Mouse (Mus musculus) liver, embryonic 14.5 days (tissue): ENCODE results near the gene Tns1. TPM values are rescaled to one million over a fixed set of nuclear protein-coding genes. Genes with fewer than 3 reads are reported as not detected.

Experiments used
- ATAC-seq: fragments of 200-750 bp; cut with Nextera tagmentation; 2 replicates; pipeline ENCODE4 v1.8.0; 2017; ENCODE audit warnings: moderate number of reproducible peaks, mild to moderate bottlenecking, moderate library complexity; ENCODE audit not compliant: insufficient read depth
- DNase-seq, 3 experiments: peaks; one replicate each; pipeline ENCODE4 v3.0.0-alpha.2; 2012 to 2013; ENCODE audit warnings: low read depth in 3 of 3, low spot score in 3 of 3
- H3K27ac ChIP-seq: fragments of 300-500 bp; sonication (generic); 2 replicates; pipeline ENCODE4 v1.5.1; 2014; ENCODE audit warnings: moderate library complexity, mild to moderate bottlenecking, control low read depth, inconsistent platforms
- H3K27me3 ChIP-seq: fragments of 300-500 bp; sonication (generic); 2 replicates; pipeline ENCODE4 v1.6.1; 2014; ENCODE audit warnings: mild to moderate bottlenecking, low read length, moderate library complexity; ENCODE audit not compliant: control insufficient read depth, insufficient read depth
- H3K36me3 ChIP-seq: fragments of 300-500 bp; sonication (generic); replicated peaks from 2 replicates; pipeline ENCODE4 v1.6.1; 2014; ENCODE audit warnings: low read depth; ENCODE audit not compliant: control insufficient read depth, insufficient read depth
- H3K4me1 ChIP-seq, 2 experiments: fragments of 200-500 bp in 1 of 2; fragments of 300-500 bp in 1 of 2; sonication (generic) in 1 of 2; replicated peaks; 2 replicates each; pipeline ENCODE4 v1.6.1; 2012 to 2014; ENCODE audit warnings: antibody characterized with exemption in 1 of 2, inconsistent platforms in 1 of 2, low read length in 1 of 2; ENCODE audit not compliant: control insufficient read depth in 2 of 2, insufficient read depth in 2 of 2
- H3K4me2 ChIP-seq: fragments of 300-500 bp; sonication (generic); 2 replicates; pipeline ENCODE4 v1.6.1; 2014; ENCODE audit warnings: low read depth, mild to moderate bottlenecking, control low read depth, moderate library complexity
- H3K4me3 ChIP-seq, 2 experiments: fragments of 200-500 bp in 1 of 2; fragments of 300-500 bp in 1 of 2; sonication (generic) in 1 of 2; 2 replicates each; pipeline ENCODE4 v1.5.1; 2012 to 2014; ENCODE audit warnings: low read depth in 2 of 2, low read length in 2 of 2, mild to moderate bottlenecking in 2 of 2, control low read depth in 1 of 2, inconsistent platforms in 1 of 2, moderate library complexity in 1 of 2; ENCODE audit not compliant: insufficient read depth in 1 of 2
- H3K9ac ChIP-seq: fragments of 300-500 bp; sonication (generic); replicated peaks from 2 replicates; pipeline ENCODE4 v1.6.1; 2014; ENCODE audit warnings: mild to moderate bottlenecking, control low read depth, moderate library complexity
- H3K9me3 ChIP-seq: fragments of 300-500 bp; sonication (generic); 2 replicates; pipeline ENCODE4 v1.6.1; 2016; ENCODE audit warnings: low read length, mixed read lengths; ENCODE audit not compliant: control insufficient read depth
- CTCF ChIP-seq: IDR thresholded peaks from 2 replicates; pipeline ENCODE4 v1.5.1; 2016; ENCODE audit warnings: antibody characterized with exemption, low read depth, control low read depth
- EP300 ChIP-seq: IDR thresholded peaks from 2 replicates; pipeline ENCODE4 v1.6.1; 2016; ENCODE audit warnings: antibody characterized with exemption, low read depth
- WGBS: fragments of 180-500 bp; shearing (Covaris S2); extraction: QIAGEN DNeasy Blood & Tissue Kit; methylation state at CpG from one replicate; pipeline ENCODE4 v1.1.7; 2014; ENCODE audit not compliant: insufficient replicate concordance; 5-methylcytosine and 5-hydroxymethylcytosine counted together
- polyA plus RNA-seq, 2 experiments: library from polyadenylated mRNA; depleted of rRNA in 1 of 2; stranded (reverse) in 1 of 2; unstranded in 1 of 2; fragments of >200 nt; fragmentation: Nextera tagmentation in 1 of 2; extraction: Ambion mirVana in 1 of 2; gene quantifications; 2 replicates each; pipeline versions ENCODE4 v1.2.1 to v1.2.3; 2012 to 2014

Tns1 gene
- polyA plus RNA-seq, 2 experiments = 7.2 to 15.7 TPM

DNA sequence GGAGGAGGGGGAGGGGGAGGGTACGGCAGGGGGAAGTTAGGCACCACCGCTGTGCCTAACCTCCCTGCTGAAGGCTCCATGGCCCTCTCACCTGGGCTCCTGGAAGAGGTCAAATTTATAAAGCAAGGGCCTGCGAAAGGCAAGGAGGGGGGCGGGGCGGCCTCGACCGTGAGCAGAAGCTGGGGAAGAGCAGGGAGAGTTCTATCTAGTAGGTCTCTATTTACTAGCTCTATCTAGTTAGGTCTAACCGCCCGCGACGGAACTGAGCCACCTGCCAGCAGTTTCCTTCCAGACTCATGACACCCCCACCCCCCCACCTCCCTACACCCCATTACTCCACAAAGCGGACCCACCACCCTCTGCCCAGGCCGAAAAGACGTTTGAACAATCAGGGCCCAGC lies 56.4 kb downstream of the Tns1 start:
- Histone ChIP-seq H3K4me1 (no peaks in the 10 kb centered on the region), H3K4me3 (peak overlapping the region in 1 of 2 experiments; percentile 17; a peak in 1 of 4 replicates), H3K27ac (no peak overlapping the region), H3K36me3 (no peaks in the 10 kb centered on the region), H3K9me3 (no peaks in the 10 kb centered on the region), H3K9ac (no peak overlapping the region), H3K4me2 (peak overlapping the region; percentile 62), H3K27me3 (peaks cover 12% of the 10 kb centered on the region)
- TF ChIP-seq CTCF (no peak), EP300 (no peak)
- WGBS = 18% methylated on average over 14 of the region's 14 CpGs
- ATAC-seq = no peak
- no peak for DNase-seq

- Histone ChIP-seq H3K27me3 (peaks cover 12% of the 10 kb centered on the region), H3K4me2 (no peak overlapping the region), H3K9me3 (no peaks in the 10 kb centered on the region), H3K27ac (no peak overlapping the region), H3K9ac (no peak overlapping the region), H3K36me3 (no peaks in the 10 kb centered on the region), H3K4me3 (no peak overlapping the region), H3K4me1 (no peaks in the 10 kb centered on the region)
- WGBS = 54% methylated on average over 3 of the region's 3 CpGs
- no peak for TF ChIP-seq EP300
- no peak for TF ChIP-seq CTCF
- no peak for ATAC-seq
- DNase-seq = no peak
These were observed 57.7 kb downstream of the Tns1 start for GRCm38 (mm10) chr1:74066576-74066975.

GRCm38 (mm10) chr1:74066061-74066460 lies 58.2 kb downstream of the Tns1 start:
- Histone ChIP-seq H3K27me3 (peaks cover 12% of the 10 kb centered on the region), H3K4me1 (no peaks in the 10 kb centered on the region), H3K36me3 (no peaks in the 10 kb centered on the region), H3K9me3 (no peaks in the 10 kb centered on the region), H3K27ac (no peak overlapping the region), H3K9ac (no peak overlapping the region), H3K4me2 (no peak overlapping the region), H3K4me3 (no peak overlapping the region)
- 60% methylated on average over 5 of the region's 5 CpGs for WGBS
- TF ChIP-seq CTCF (no peak), EP300 (no peak)
- ATAC-seq (no peak), DNase-seq (no peak)

- Histone ChIP-seq H3K27me3 (no peaks in the 10 kb centered on the region), H3K9ac (no peak overlapping the region), H3K36me3 (no peaks in the 10 kb centered on the region), H3K4me1 (peaks cover 0 to 9% of the 10 kb centered on the region in 2 experiments; a peak in 2 of 4 replicates), H3K4me2 (no peak overlapping the region), H3K4me3 (no peak overlapping the region), H3K9me3 (no peaks in the 10 kb centered on the region), H3K27ac (no peak overlapping the region)
- WGBS = 56% methylated on average over 6 of the region's 6 CpGs
- no peak for ATAC-seq
- DNase-seq = no peak
- no peak for TF ChIP-seq CTCF
- TF ChIP-seq EP300 = no peak
These were observed 64.2 kb downstream of the Tns1 start for GRCm38 (mm10) chr1:74060046-74060445.

GRCm38 (mm10) chr1:74059552-74059951 lies 64.7 kb downstream of the Tns1 start:
- ATAC-seq = no peak

More at GRCm38 (mm10) chr1:74059552-74059951, 64.7 kb downstream of the Tns1 start:
- TF ChIP-seq EP300 (no peak), CTCF (no peak)
- Histone ChIP-seq H3K36me3 (no peaks in the 10 kb centered on the region), H3K27me3 (no peaks in the 10 kb centered on the region), H3K4me1 (peaks cover 0 to 9% of the 10 kb centered on the region in 2 experiments; a peak in 2 of 4 replicates), H3K4me3 (no peak overlapping the region), H3K9ac (no peak overlapping the region), H3K9me3 (no peaks in the 10 kb centered on the region), H3K4me2 (no peak overlapping the region), H3K27ac (no peak overlapping the region)
- no peak for DNase-seq
- WGBS = 75% methylated on average over 5 of the region's 5 CpGs
